ENCODE assay signal across 8 mouse cellular contexts in the genomic region with DNA sequence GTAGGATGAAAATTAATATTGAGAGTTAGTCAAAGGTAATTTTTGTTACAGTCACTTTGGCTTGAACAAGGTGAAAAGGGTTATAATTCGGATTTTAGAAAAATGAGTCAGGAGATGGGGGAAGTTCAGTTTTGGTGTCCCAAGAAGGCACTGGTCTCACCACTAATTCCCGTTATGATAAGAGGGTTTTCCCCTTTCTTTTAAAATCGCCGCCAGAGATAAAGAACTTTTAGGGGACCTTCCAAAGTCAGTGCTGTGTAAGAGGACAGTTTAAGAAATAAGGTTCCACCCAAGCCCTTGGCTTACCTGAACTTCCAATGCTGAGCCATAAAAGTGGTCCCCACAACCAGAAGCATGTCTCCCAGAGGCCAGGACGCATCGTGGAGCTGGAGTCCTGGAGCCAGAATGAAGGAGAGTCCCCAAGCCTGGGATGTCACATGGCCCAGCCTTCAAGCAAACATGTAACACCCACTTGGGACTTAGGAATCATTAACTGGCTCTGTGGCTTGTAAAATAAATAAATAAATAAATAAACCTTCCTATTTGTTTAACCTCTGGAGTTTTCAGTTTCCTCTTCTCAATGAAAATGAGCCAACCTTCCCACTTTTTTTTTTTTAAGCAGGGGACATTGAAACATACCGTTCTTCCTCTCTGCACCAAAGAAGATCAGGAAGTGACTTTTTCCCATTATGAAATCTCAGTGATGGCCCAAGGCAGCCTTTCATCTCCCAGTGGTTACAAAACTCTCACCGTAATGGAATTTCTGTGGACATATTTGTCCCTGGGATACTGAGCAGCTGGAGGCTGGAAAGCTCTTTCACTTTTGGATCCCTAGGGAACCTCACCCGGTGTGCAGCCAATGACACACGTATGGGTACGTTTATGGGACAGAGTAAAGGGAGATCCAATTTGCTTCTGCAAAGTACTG. TPM values are rescaled to one million over a fixed set of nuclear protein-coding genes. Genes with fewer than 3 reads are reported as not detected.
DNase-seq lines count a peak whose midpoint lies in the region; ATAC-seq and TF ChIP-seq lines count a peak whose summit lies in the region.
"Had no signal": no experiment of that assay in that cellular context is flagged by ENCODE, and none has a peak within 500 bp of the region (broad histone marks: within the 10 kb centered on the region; RNA-seq: fewer than 3 reads in every experiment).

Gene Pla1a (minus strand): TSS at position 648 of the 928 bp plus-strand sequence.

- 0 out of 2 replicates have a peak, but pooled peaks have one; percentile 44 for TF ChIP-seq POLR2A in heart, adult 2 months (IDR thresholded peaks at IDR 0.05; ENCODE audit: insufficient read depth, low read depth, low read length)

- no peak for ATAC-seq in liver, embryonic 11.5 days (replicated peaks; ENCODE audit: low FRiP score)
- no peak for ATAC-seq in erythroid progenitor cell, adult 5-6 weeks (replicated peaks; ENCODE audit: low FRiP score, poor library complexity, severe bottlenecking)

- TF ChIP-seq EP300 in heart, adult 2 months (IDR thresholded peaks at IDR 0.05; ENCODE audit: insufficient read depth, low read depth, low read length): no peak

- intact Hi-C loops in heart, adult 2 months (cut with DNase I): loop anchor here (2.0 to 5.0 kb wide), 2 partner anchors 20 to 40 kb away; partner anchors contain the start of gene Adprh

- 53% methylated on average over 11 of the region's 11 CpGs for WGBS in heart, adult 2 months
- WGBS in liver, embryonic 11.5 days: 71% methylated on average over 11 of the region's 11 CpGs

- peak within 1 kb of the TSS; percentile 51 for H3K27ac ChIP-seq in heart, adult 2 months
- H3K27ac ChIP-seq in liver, embryonic 11.5 days (ENCODE audit: low read depth, low read length): peak within 1 kb of the TSS; percentile 8; the same call in 1 of the 2 replicates
- H3K27ac ChIP-seq: embryonic facial prominence, embryonic 15.5 days had no signal

- peak; percentile 16 for DNase-seq in 416B (ENCODE audit: low read depth)
- DNase-seq in heart, adult 2 months: peak in 1 of 2 experiments; percentile 29
- no peak for DNase-seq in liver, embryonic 11.5 days (ENCODE audit: low spot score)
- no peak for DNase-seq in thymus, postnatal 10 days (ENCODE audit: low spot score in 2 of 2)
- DNase-seq in ovary, postnatal 36 days (ENCODE audit: low spot score): no peak

- no peaks in the 10 kb centered on the region for H3K27me3 ChIP-seq in E14TG2a.4 (ENCODE audit: insufficient read depth, low read length)
- H3K27me3 ChIP-seq in heart, adult 2 months (ENCODE audit: control insufficient read depth, insufficient read depth, low read length): no peaks in the 10 kb centered on the region
- no peaks in the 10 kb centered on the region for H3K27me3 ChIP-seq in liver, embryonic 11.5 days (replicated peaks; ENCODE audit: control insufficient read depth, insufficient read depth, low read length)
- H3K27me3 ChIP-seq: embryonic facial prominence, embryonic 15.5 days had no signal

- H3K9me3 ChIP-seq in E14TG2a.4 (ENCODE audit: low read length): no peaks in the 10 kb centered on the region
- no peaks in the 10 kb centered on the region for H3K9me3 ChIP-seq in liver, embryonic 11.5 days (ENCODE audit: control insufficient read depth, low read length)
- H3K9me3 ChIP-seq: embryonic facial prominence, embryonic 15.5 days had no signal

- TF ChIP-seq CTCF in E14TG2a.4 (conservative IDR thresholded peaks at IDR 0.05; ENCODE audit: low read length): no peak
- no peak for TF ChIP-seq CTCF in heart, adult 2 months (IDR thresholded peaks at IDR 0.05)

- no peaks in the 10 kb centered on the region for H3K36me3 ChIP-seq in E14TG2a.4 (ENCODE audit: insufficient read depth, low read length)
- H3K36me3 ChIP-seq in heart, adult 2 months (ENCODE audit: control insufficient read depth, insufficient read depth, low read length): no peaks in the 10 kb centered on the region
- H3K36me3 ChIP-seq in liver, embryonic 11.5 days (ENCODE audit: control insufficient read depth, insufficient read depth, low read length): no peaks in the 10 kb centered on the region
- H3K36me3 ChIP-seq: embryonic facial prominence, embryonic 15.5 days had no signal

- H3K4me2 ChIP-seq in liver, embryonic 11.5 days: peak within 1 kb of the TSS; percentile 6; the same call in 1 of the 2 replicates
- H3K4me2 ChIP-seq: embryonic facial prominence, embryonic 15.5 days had no signal

- H3K4me3 ChIP-seq in E14TG2a.4 (replicated peaks; ENCODE audit: low read length): peak within 1 kb of the TSS; percentile 18; the same call in 1 of the 2 replicates
- H3K4me3 ChIP-seq in heart, adult 2 months: no peak within 1 kb of the TSS; the same call in 1 of the 2 replicates
- H3K4me3 ChIP-seq in liver, embryonic 11.5 days (ENCODE audit: low read depth, low read length): no peak within 1 kb of the TSS
- H3K4me3 ChIP-seq: embryonic facial prominence, embryonic 15.5 days had no signal

- H3K4me1 ChIP-seq in E14TG2a.4 (replicated peaks; ENCODE audit: low read depth, low read length): peaks cover 79% of the 10 kb centered on the region
- H3K4me1 ChIP-seq in heart, adult 2 months (ENCODE audit: control insufficient read depth, insufficient read depth, low read length): peaks cover 7% of the 10 kb centered on the region
- peaks cover 11% of the 10 kb centered on the region; the same call in 1 of the 2 replicates for H3K4me1 ChIP-seq in liver, embryonic 11.5 days (replicated peaks; ENCODE audit: control insufficient read depth, insufficient read depth, low read length)
- H3K4me1 ChIP-seq: embryonic facial prominence, embryonic 15.5 days had no signal

- no peaks in the 10 kb centered on the region for H3K79me2 ChIP-seq in heart, adult 2 months (replicated peaks; ENCODE audit: control insufficient read depth, insufficient read depth, low read length)

- H3K9ac ChIP-seq in heart, adult 2 months (ENCODE audit: low read depth, low read length): peak within 1 kb of the TSS; percentile 57
- no peak within 1 kb of the TSS for H3K9ac ChIP-seq in liver, embryonic 11.5 days (ENCODE audit: low read depth, low read length)
- H3K9ac ChIP-seq: embryonic facial prominence, embryonic 15.5 days had no signal

RNA-seq across cellular contexts. Expression of gene Pla1a, which starts in this region (rescaled TPM):
- total RNA-seq in heart, adult 2 months (2021): 1 to 10 TPM; 6.8 to 8.8 TPM
- polyA plus RNA-seq in heart, adult 2 months (2012; rRNA removed): 9.6 and 13.6 TPM in 2 replicates
- polyA plus RNA-seq in liver, embryonic 11.5 days (2014; fragmentation: Nextera tagmentation; extraction: Ambion mirVana): 0.79 and 1.4 TPM in 2 replicates
- total RNA-seq in erythroid progenitor cell, adult 5-6 weeks (2015; ENCODE audit: low replicate concordance): not detected in 2 replicates
- not detected in 2 replicates for total RNA-seq in erythroid progenitor cell, adult 5-6 weeks (2017; ENCODE audit: low replicate concordance)

Comparison
In these comparisons a context has a peak if more than half of its experiments do, and no peak if none do; other contexts are left out.
1. RNA of gene Pla1a (total RNA-seq): 6.8 to 8.8 TPM in heart, adult 2 months; not detected in erythroid progenitor cell, adult 5-6 weeks; every median in the first group is over 4 times any median in the second.